Mouse (Mus musculus) liver, adult 2 months (tissue): ENCODE data around the gene Gm21983. TPM values are rescaled to one million over a fixed set of nuclear protein-coding genes. Genes with fewer than 3 reads are reported as not detected.
A peak's percentile ranks its signal among the peaks of the same experiment; 100 is the strongest.

Experiments
- DNase-seq: peaks from one replicate; pipeline ENCODE4 v3.0.0-alpha.2; 2011; ENCODE audit warnings: low read depth, low spot score; ENCODE audit errors: extremely low read depth
- H3K27ac ChIP-seq: fragments of 200-500 bp; replicated peaks from 2 replicates; pipeline ENCODE4 v1.5.1; 2012; ENCODE audit warnings: low read depth, mild to moderate bottlenecking, control low read depth, inconsistent platforms, low read length; ENCODE audit not compliant: insufficient read depth
- H3K27me3 ChIP-seq: fragments of 200-500 bp; 2 replicates; pipeline ENCODE4 v1.6.1; 2012; ENCODE audit warnings: mild to moderate bottlenecking, moderate library complexity, low read length, inconsistent platforms; ENCODE audit not compliant: control insufficient read depth, insufficient read depth
- H3K36me3 ChIP-seq: fragments of 200-500 bp; 2 replicates; pipeline ENCODE4 v1.6.1; 2012; ENCODE audit warnings: low read length, inconsistent platforms; ENCODE audit not compliant: control insufficient read depth, insufficient read depth
- H3K4me1 ChIP-seq: fragments of 200-500 bp; 2 replicates; pipeline ENCODE4 v1.6.1; 2011; ENCODE audit warnings: low read length; ENCODE audit not compliant: control insufficient read depth, insufficient read depth
- H3K4me3 ChIP-seq: fragments of 200-500 bp; 2 replicates; pipeline ENCODE4 v1.5.1; 2011; ENCODE audit warnings: low read depth, mild to moderate bottlenecking, control low read depth, low read length, moderate library complexity; ENCODE audit not compliant: insufficient read depth
- H3K79me2 ChIP-seq: fragments of 200-500 bp; 2 replicates; pipeline ENCODE4 v1.6.1; 2012; ENCODE audit warnings: inconsistent platforms, mild to moderate bottlenecking, low read length, moderate library complexity; ENCODE audit not compliant: control insufficient read depth, insufficient read depth
- H3K9ac ChIP-seq: fragments of 200-500 bp; 2 replicates; pipeline ENCODE4 v1.6.1; 2012; ENCODE audit warnings: low read depth, mild to moderate bottlenecking, control low read depth, inconsistent platforms, low read length
- CTCF ChIP-seq: fragments of 200-500 bp; IDR thresholded peaks from 2 replicates; pipeline ENCODE4 v1.5.1; 2011; ENCODE audit warnings: low read depth, low read length, control low read depth
- POLR2A ChIP-seq: fragments of 200-500 bp; IDR thresholded peaks from 2 replicates; pipeline ENCODE4 v1.6.1; 2011; ENCODE audit warnings: low read length, control low read depth; ENCODE audit not compliant: insufficient read depth; ENCODE audit errors: extremely low read depth
- WGBS: fragments of 180-500 bp; shearing (Covaris S2); methylation state at CpG from one replicate; pipeline ENCODE4 v1.1.7; 2018; 5-methylcytosine and 5-hydroxymethylcytosine counted together
- polyA plus RNA-seq: library from polyadenylated mRNA; depleted of rRNA; stranded (reverse); fragments of >200 nt; gene quantifications from 2 replicates; pipeline ENCODE4 v1.2.3, GENCODE M21; 2012
- total RNA-seq: library from RNA; depleted of rRNA; stranded (reverse); fragments of >200 nt; gene quantifications from 2 replicates; pipeline ENCODE4 v1.2.3, GENCODE M21; 2014

Gene Gm21983
- total and polyA plus RNA-seq, 2 experiments, result 0.09 TPM; not detected in 1

DNA sequence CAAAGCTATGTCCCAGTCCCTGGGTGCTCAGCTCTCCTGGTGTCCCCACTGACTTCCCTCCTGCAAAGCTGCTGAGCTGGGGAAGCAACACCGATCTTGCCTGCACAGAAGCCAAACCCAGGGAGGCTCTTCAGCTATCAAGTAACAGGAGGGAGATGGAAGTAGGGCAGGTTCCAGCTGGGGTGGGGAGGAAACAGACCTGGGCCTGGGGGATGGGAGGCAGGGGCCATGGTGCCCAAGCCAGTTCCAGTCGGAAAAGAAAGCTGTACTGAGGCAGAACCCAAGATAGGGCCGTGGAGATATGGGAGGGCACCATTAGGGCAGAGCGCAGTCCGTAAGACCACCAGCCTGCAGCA lies 17.5 kb downstream of the Gm21983 start:
- Histone ChIP-seq H3K27me3 (no peaks in the 10 kb centered on the region), H3K36me3 (peaks cover 6% of the 10 kb centered on the region; the same call in 1 of the 2 replicates), H3K27ac (no peak overlapping the region), H3K4me3 (no peak overlapping the region), H3K9ac (peak overlapping the region; percentile 6; the same call in 1 of the 2 replicates), H3K79me2 (peaks cover 4% of the 10 kb centered on the region; the same call in 1 of the 2 replicates), H3K4me1 (peaks cover 34% of the 10 kb centered on the region)
- WGBS, result 57% methylated on average over 5 of the region's 5 CpGs
- no peak for DNase-seq
- no peak for TF ChIP-seq CTCF
- no peak for TF ChIP-seq POLR2A

DNA sequence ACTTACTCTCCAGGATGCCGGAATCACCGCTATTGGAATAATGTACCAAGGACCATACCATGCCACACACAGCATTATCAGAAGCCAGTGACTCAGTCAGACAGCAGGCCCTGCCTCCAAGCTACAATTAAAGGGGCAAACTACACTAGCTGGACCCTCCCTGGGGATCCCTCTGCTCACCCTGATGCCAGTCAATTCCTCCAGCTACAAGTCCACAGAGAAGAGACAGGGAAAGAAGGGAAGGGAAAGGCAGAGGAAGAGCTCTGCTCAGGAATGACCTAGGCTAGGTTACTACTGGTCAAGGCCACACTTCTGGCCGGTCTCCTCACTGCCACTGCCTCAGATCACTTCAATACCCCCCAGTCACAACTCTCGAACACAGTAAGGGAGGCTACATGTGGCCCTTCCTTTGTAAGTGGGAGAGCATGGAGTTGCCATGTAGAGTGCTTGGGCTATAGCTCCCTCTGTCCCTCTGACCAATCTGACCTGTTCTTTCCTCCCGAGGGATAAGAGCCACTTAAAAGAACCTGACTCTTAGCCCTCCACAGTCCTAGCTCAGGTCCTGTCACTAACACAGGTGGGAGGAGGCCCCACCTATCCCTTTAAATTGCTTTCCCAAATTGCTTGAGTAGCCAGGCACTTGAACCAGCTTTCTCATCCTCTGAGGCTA lies 18.0 kb downstream of the Gm21983 start:
- Histone ChIP-seq H3K4me1 (peaks cover 32% of the 10 kb centered on the region), H3K4me3 (no peak overlapping the region), H3K9ac (peak overlapping the region; percentile 11; the same call in 1 of the 2 replicates), H3K27ac (no peak overlapping the region), H3K79me2 (peaks cover 4% of the 10 kb centered on the region; the same call in 1 of the 2 replicates), H3K36me3 (peaks cover 10% of the 10 kb centered on the region; the same call in 1 of the 2 replicates), H3K27me3 (no peaks in the 10 kb centered on the region)
- no peak for DNase-seq
- TF ChIP-seq CTCF (no peak), POLR2A (no peak)
- 48% methylated on average over 5 of the region's 5 CpGs for WGBS

DNA sequence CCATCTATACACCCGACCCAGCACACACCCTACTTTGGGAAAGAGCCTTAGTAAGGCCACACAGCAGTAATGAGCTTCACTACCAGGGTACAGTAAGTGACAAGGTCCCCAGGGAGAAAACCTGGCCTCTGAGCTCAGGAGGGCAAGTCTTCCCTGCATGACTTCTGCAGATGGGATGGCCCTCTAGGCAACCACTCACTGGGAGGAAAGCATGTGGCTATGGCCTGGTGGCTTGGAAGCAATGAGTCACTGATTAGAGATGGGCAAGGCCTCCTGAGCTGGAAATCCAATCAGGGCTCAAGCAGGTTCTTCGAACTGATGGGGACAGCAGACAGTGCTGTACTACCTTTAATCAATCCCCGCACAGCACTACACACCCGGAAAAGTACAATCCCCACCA lies 19.1 kb downstream of the Gm21983 start:
- Histone ChIP-seq H3K4me1 (peaks cover 26% of the 10 kb centered on the region), H3K27ac (no peak overlapping the region), H3K9ac (no peak overlapping the region), H3K27me3 (no peaks in the 10 kb centered on the region), H3K36me3 (peaks cover 10% of the 10 kb centered on the region; the same call in 1 of the 2 replicates), H3K79me2 (peaks cover 4% of the 10 kb centered on the region; the same call in 1 of the 2 replicates), H3K4me3 (no peak overlapping the region)
- WGBS, result 66% methylated on average over 4 of the region's 4 CpGs
- TF ChIP-seq POLR2A, result no peak
- no peak for TF ChIP-seq CTCF
- no peak for DNase-seq

DNA sequence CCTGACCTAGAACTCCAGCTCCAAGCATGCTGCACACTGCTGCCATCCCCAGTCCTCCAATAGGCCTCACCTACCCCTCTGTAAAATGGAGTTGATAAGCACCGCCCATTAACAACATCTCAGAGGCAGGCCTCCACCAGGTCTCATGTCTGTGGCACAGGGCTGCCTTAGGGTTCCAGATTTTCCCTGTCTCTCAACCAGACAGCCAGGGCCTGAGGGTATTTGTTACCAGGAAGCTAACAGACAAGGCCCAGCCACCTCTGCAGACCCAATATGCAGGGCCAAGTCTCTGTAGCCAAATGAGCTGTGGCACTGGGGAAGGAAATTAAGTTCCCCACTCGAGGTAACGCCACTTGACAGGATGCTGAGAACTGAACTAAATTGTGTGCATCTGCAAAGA lies 20.0 kb downstream of the Gm21983 start:
- Histone ChIP-seq H3K27me3 (no peaks in the 10 kb centered on the region), H3K4me3 (no peak overlapping the region), H3K4me1 (peaks cover 26% of the 10 kb centered on the region), H3K9ac (no peak overlapping the region), H3K27ac (no peak overlapping the region), H3K79me2 (peaks cover 4% of the 10 kb centered on the region; the same call in 1 of the 2 replicates), H3K36me3 (peaks cover 10% of the 10 kb centered on the region; the same call in 1 of the 2 replicates)
- no peak for TF ChIP-seq POLR2A
- TF ChIP-seq CTCF, result no peak
- WGBS, result 84% methylated on average over 3 of the region's 3 CpGs
- no peak for DNase-seq

DNA sequence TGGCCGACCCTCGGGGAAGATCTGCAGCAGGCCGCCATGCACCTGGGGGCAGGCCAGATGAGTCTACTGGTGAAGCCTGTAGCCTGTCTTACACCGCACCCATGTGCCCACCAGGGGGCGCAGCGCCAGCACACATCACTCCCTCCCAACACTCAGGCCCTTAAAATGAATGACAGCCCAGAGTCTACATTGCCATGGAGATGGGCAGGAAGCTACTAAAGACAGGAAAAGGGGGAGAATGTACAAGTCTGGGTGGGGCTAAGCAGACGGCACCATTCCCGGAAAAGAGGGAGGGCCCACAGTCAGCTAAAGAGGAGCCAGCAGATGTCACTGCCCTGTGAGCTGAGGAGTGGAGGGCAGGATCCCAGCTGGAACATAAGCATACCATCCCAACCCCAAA lies 21.0 kb downstream of the Gm21983 start:
- Histone ChIP-seq H3K79me2 (peaks cover 2% of the 10 kb centered on the region; the same call in 1 of the 2 replicates), H3K36me3 (peaks cover 10% of the 10 kb centered on the region; the same call in 1 of the 2 replicates), H3K27me3 (no peaks in the 10 kb centered on the region), H3K27ac (no peak overlapping the region), H3K9ac (no peak overlapping the region), H3K4me3 (no peak overlapping the region), H3K4me1 (peaks cover 24% of the 10 kb centered on the region)
- WGBS, result 14% methylated on average over 8 of the region's 8 CpGs
- peak; percentile 65 for DNase-seq
- TF ChIP-seq POLR2A (no peak), CTCF (peak; percentile 97)

DNA sequence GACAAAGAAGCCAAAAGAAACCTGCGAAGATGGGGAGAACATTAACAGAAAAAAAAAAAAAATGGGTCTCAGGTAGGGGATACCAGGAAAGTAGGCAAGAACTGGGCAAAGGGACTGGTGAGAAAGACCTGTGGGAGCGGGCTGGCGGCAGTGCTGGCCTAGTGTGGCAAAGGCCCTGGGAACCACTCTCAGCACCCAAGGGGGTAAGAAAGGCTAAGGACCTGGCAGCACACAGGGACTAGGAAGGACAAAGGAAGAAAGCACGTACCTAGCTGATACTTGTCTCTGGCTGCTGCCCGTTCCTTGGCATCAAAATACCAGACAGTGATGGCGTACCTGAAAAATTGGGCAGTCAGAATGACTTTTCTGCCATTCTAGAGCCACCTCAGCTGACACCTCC lies 21.6 kb downstream of the Gm21983 start:
- no peak overlapping the region for H3K9ac ChIP-seq
- DNase-seq, result no peak
- no peak overlapping the region for H3K4me3 ChIP-seq
- H3K79me2 ChIP-seq, result no peaks in the 10 kb centered on the region; the same call in 1 of the 2 replicates
- peaks cover 22% of the 10 kb centered on the region for H3K4me1 ChIP-seq
- WGBS, result 96% methylated on average over 6 of the region's 6 CpGs
- no peaks in the 10 kb centered on the region for H3K27me3 ChIP-seq
- peaks cover 10% of the 10 kb centered on the region; the same call in 1 of the 2 replicates for H3K36me3 ChIP-seq
- H3K27ac ChIP-seq, result no peak overlapping the region
- TF ChIP-seq CTCF (no peak), POLR2A (no peak)
